Mouse (Mus musculus): ENCODE results near the gene 4930415O20Rik.

GRCm38 (mm10) chr15:98566973-98567277, 3.9 kb upstream of the 4930415O20Rik start:
- TF ChIP-seq CTCF (IDR thresholded peaks at IDR 0.05; ENCODE audit: control insufficient read depth, insufficient read depth, insufficient read length) (no peak), MYOD1 (IDR thresholded peaks at IDR 0.05; ENCODE audit: control insufficient read depth, insufficient read length, low read depth) (no peak), CEBPB (IDR thresholded peaks at IDR 0.05; ENCODE audit: low read depth) (no peak), MAX (IDR thresholded peaks at IDR 0.05) (no peak), MYOG (IDR thresholded peaks at IDR 0.05; ENCODE audit: control insufficient read depth, extremely low read depth, insufficient read length) (no peak), USF1 (IDR thresholded peaks at IDR 0.05; ENCODE audit: low read depth) (no peak), FOSL1 (IDR thresholded peaks at IDR 0.05; ENCODE audit: insufficient read depth, low read length, poor library complexity, severe bottlenecking) (no peak)

All from C2C12 (cell line).